Mouse (Mus musculus) embryonic facial prominence, embryonic 12.5 days (tissue): ENCODE results near the gene Pip4k2c. TPM values are rescaled to one million over a fixed set of nuclear protein-coding genes. Genes with fewer than 3 reads are reported as not detected.

Source experiments
- ATAC-seq: fragments of 200-750 bp; cut with Nextera tagmentation; 2 replicates; pipeline ENCODE4 v1.8.0; 2017; ENCODE audit not compliant: insufficient number of reproducible peaks, insufficient read depth, low FRiP score, low TSS enrichment
- H3K27ac ChIP-seq: fragments of 300-500 bp; sonication (generic); 2 replicates; pipeline ENCODE4 v1.5.1; 2016; ENCODE audit warnings: mild to moderate bottlenecking
- H3K27me3 ChIP-seq: fragments of 300-500 bp; sonication (generic); 2 replicates; pipeline ENCODE4 v1.6.1; 2016; ENCODE audit warnings: mild to moderate bottlenecking, moderate library complexity
- H3K36me3 ChIP-seq: fragments of 300-500 bp; sonication (generic); 2 replicates; pipeline ENCODE4 v1.6.1; 2016; ENCODE audit warnings: mild to moderate bottlenecking
- H3K4me1 ChIP-seq: fragments of 300-500 bp; sonication (generic); 2 replicates; pipeline ENCODE4 v1.6.1; 2016
- H3K4me2 ChIP-seq: fragments of 300-500 bp; sonication (generic); replicated peaks from 2 replicates; pipeline ENCODE4 v1.6.1; 2016; ENCODE audit warnings: mild to moderate bottlenecking, moderate library complexity
- H3K4me3 ChIP-seq: fragments of 300-500 bp; sonication (generic); 2 replicates; pipeline ENCODE4 v1.5.1; 2016; ENCODE audit warnings: mild to moderate bottlenecking
- H3K9ac ChIP-seq: fragments of 300-500 bp; sonication (generic); 2 replicates; pipeline ENCODE4 v1.6.1; 2016; ENCODE audit warnings: mild to moderate bottlenecking, moderate library complexity
- H3K9me3 ChIP-seq: fragments of 300-500 bp; sonication (generic); 2 replicates; pipeline ENCODE4 v1.6.1; 2016; ENCODE audit warnings: mild to moderate bottlenecking, moderate library complexity
- WGBS: fragments of 180-500 bp; shearing (Covaris S2); methylation state at CpG from one replicate; pipeline ENCODE4 v1.1.7; 2016; 5-methylcytosine and 5-hydroxymethylcytosine counted together
- polyA plus RNA-seq: library from polyadenylated mRNA; unstranded; fragments of >200 nt; fragmentation: Nextera tagmentation; extraction: Ambion mirVana; gene quantifications from 2 replicates; pipeline ENCODE4 v1.2.1, GENCODE M21; 2016

Gene Pip4k2c
- polyA plus RNA-seq, 1 experiment from 2014 or later = 30.5 TPM

GRCm38 (mm10) chr10:127187371-127188078, 23.9 kb downstream of the Pip4k2c start:
- Histone ChIP-seq H3K4me1 (peaks cover 45% of the 10 kb centered on the region), H3K36me3 (peaks cover 39% of the 10 kb centered on the region)
- 42% methylated on average over 10 of the region's 10 CpGs for WGBS

DNA sequence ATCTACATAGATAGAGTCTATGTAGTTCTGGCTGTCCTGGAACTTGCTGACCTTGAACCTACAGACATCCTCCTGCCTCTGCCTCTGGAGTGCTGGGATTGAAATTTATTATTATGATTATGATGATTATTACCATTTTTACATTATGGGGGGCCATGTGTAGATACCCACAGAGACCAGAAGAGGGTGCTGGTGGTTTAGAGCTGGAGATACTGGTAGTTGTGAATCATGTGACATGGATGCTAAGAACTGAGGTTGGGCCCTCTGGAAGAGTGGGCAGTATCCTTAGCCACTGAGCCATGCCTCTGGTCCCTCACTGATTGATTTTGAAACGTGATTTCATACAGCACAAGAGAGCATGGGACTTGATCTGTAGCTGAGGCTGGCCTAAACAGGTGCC, 24.9 kb downstream of the Pip4k2c start:
- peaks cover 35% of the 10 kb centered on the region for H3K36me3 ChIP-seq
- 76% methylated on average over 1 of the region's 1 CpGs for WGBS
- no peak overlapping the region for H3K27ac ChIP-seq
- no peak overlapping the region for H3K4me2 ChIP-seq
- no peak for ATAC-seq
- H3K27me3 ChIP-seq = peaks cover 5% of the 10 kb centered on the region
- H3K9ac ChIP-seq = no peak overlapping the region
- no peaks in the 10 kb centered on the region for H3K9me3 ChIP-seq
- H3K4me1 ChIP-seq = peaks cover 45% of the 10 kb centered on the region
- no peak overlapping the region for H3K4me3 ChIP-seq

More at GRCm38 (mm10) chr10:127187371-127188078, 23.9 kb downstream of the Pip4k2c start:
- peak overlapping the region; percentile 92 for H3K4me2 ChIP-seq
- ATAC-seq = no peak
- H3K9ac ChIP-seq = peak overlapping the region; percentile 90
- peak overlapping the region; percentile 96 for H3K27ac ChIP-seq
- no peaks in the 10 kb centered on the region for H3K27me3 ChIP-seq
- peak overlapping the region; percentile 70 for H3K4me3 ChIP-seq
- H3K9me3 ChIP-seq = no peaks in the 10 kb centered on the region

DNA sequence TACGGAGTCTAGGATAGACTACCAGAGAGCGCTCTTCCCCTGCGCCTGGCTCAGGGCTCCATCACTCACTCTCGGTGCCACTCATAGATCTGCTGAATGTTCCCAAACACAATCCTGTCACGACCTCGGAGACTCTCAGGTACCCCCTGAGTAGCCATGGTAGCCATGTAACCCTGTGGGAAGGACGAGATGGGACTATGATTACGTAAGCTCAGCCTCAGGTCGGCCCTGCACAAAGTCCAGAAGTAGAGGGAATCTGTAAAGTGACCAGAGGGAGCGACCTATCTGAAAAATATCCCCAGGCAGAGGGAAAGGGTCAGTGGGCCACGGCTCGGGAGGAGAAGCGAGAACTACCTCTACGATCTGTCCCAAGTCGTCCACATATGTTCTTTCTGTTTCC, 25.9 kb downstream of the Pip4k2c start:
- no peak overlapping the region for H3K9ac ChIP-seq
- H3K36me3 ChIP-seq = peaks cover 32% of the 10 kb centered on the region
- H3K4me2 ChIP-seq = no peak overlapping the region
- H3K27me3 ChIP-seq = peaks cover 15% of the 10 kb centered on the region
- WGBS = 79% methylated on average over 15 of the region's 15 CpGs
- H3K4me3 ChIP-seq = no peak overlapping the region
- peaks cover 36% of the 10 kb centered on the region for H3K4me1 ChIP-seq
- no peak for ATAC-seq
- H3K9me3 ChIP-seq = no peaks in the 10 kb centered on the region
- no peak overlapping the region for H3K27ac ChIP-seq

GRCm38 (mm10) chr10:127185101-127185500, 26.3 kb downstream of the Pip4k2c start:
- H3K27ac ChIP-seq = no peak overlapping the region
- WGBS = 69% methylated on average over 9 of the region's 9 CpGs
- no peak overlapping the region for H3K4me2 ChIP-seq
- H3K27me3 ChIP-seq = peaks cover 19% of the 10 kb centered on the region
- H3K9ac ChIP-seq = no peak overlapping the region
- no peak for ATAC-seq
- peaks cover 32% of the 10 kb centered on the region for H3K36me3 ChIP-seq
- H3K4me3 ChIP-seq = no peak overlapping the region
- H3K9me3 ChIP-seq = no peaks in the 10 kb centered on the region
- peaks cover 36% of the 10 kb centered on the region for H3K4me1 ChIP-seq

GRCm38 (mm10) chr10:127183759-127184158, 27.6 kb downstream of the Pip4k2c start:
- H3K27ac ChIP-seq = no peak overlapping the region
- H3K9me3 ChIP-seq = no peaks in the 10 kb centered on the region
- 0 out of 2 replicates have a peak overlapping the region, but pooled peaks have one; percentile 6 for H3K4me3 ChIP-seq
- peaks cover 31% of the 10 kb centered on the region for H3K27me3 ChIP-seq
- 0 out of 2 replicates have a peak overlapping the region, but pooled peaks have one; percentile 25 for H3K9ac ChIP-seq
- peak overlapping the region; percentile 35 for H3K4me2 ChIP-seq
- H3K36me3 ChIP-seq = peaks cover 32% of the 10 kb centered on the region
- peaks cover 37% of the 10 kb centered on the region for H3K4me1 ChIP-seq
- no peak for ATAC-seq
- 11% methylated on average over 20 of the region's 20 CpGs for WGBS

- ATAC-seq = no peak
- peaks cover 32% of the 10 kb centered on the region for H3K36me3 ChIP-seq
- no peaks in the 10 kb centered on the region for H3K9me3 ChIP-seq
These were observed 28.8 kb downstream of the Pip4k2c start for GRCm38 (mm10) chr10:127182624-127183023.

GRCm38 (mm10) chr10:127181566-127181965, 29.8 kb downstream of the Pip4k2c start:
- no peak overlapping the region for H3K4me3 ChIP-seq
- WGBS = 71% methylated on average over 6 of the region's 6 CpGs
- H3K9ac ChIP-seq = no peak overlapping the region
- H3K4me1 ChIP-seq = peaks cover 46% of the 10 kb centered on the region
- no peak overlapping the region for H3K4me2 ChIP-seq
- peaks cover 51% of the 10 kb centered on the region for H3K27me3 ChIP-seq
- H3K36me3 ChIP-seq = peaks cover 26% of the 10 kb centered on the region
- no peaks in the 10 kb centered on the region for H3K9me3 ChIP-seq
- no peak overlapping the region for H3K27ac ChIP-seq
- no peak for ATAC-seq

More at GRCm38 (mm10) chr10:127182624-127183023, 28.8 kb downstream of the Pip4k2c start:
- Histone ChIP-seq H3K27ac (no peak overlapping the region), H3K4me1 (peaks cover 44% of the 10 kb centered on the region), H3K4me2 (no peak overlapping the region), H3K9ac (no peak overlapping the region), H3K4me3 (no peak overlapping the region), H3K27me3 (peaks cover 42% of the 10 kb centered on the region)
- WGBS = 90% methylated on average over 4 of the region's 4 CpGs

GRCm38 (mm10) chr10:127180695-127181047, 30.7 kb downstream of the Pip4k2c start:
- H3K9ac ChIP-seq = no peak overlapping the region
- peaks cover 46% of the 10 kb centered on the region for H3K4me1 ChIP-seq
- H3K4me2 ChIP-seq = peak overlapping the region; percentile 45; the same call in 1 of the 2 replicates
- 13% methylated on average over 3 of the region's 3 CpGs for WGBS
- no peak overlapping the region for H3K27ac ChIP-seq
- H3K36me3 ChIP-seq = peaks cover 20% of the 10 kb centered on the region
- no peaks in the 10 kb centered on the region for H3K9me3 ChIP-seq
- no peak for ATAC-seq
- peak overlapping the region; percentile 22; the same call in 1 of the 2 replicates for H3K4me3 ChIP-seq
- H3K27me3 ChIP-seq = peaks cover 58% of the 10 kb centered on the region

DNA sequence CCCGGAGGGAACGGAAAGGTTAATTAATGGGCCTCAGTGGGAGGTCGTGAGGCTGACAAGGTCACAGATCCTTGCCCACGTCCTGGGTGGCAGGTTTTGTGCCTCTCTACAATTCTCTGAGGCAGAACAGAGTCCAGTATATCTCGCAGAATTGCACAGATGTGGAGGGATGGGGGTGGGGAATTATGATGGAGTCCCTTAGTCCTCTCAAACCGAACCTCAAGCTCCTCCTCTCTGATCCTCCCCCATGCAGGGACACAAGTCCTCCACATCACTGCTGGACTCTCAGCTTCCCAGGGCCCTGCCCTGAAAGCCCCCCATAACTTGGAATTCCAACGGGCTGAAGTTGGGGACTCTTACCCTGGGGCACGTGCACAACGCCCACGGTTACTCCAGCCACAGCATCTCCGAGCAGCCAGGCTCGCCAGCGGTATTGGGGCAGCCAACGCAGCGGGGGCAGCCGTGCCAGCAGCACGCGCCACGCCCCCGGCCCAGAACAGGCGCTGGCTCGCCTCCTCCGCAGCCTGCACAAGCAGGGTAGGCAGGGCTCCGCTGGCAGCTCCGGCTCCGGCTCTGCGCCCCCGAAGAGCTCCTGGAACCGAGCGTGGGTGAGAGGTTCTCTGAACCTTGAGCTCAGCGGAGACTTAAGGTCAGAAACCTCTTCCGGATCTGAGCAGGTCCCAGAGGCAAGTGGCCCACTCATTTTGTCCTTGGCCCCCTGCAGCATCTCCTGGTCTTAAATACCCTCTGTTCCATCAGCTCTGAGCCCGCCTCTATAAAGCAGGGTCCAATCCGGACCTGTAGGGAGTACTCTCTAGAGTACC, 31.3 kb downstream of the Pip4k2c start, which contains the start of gene Slc26a10:
Gene Slc26a10 (minus strand): TSS at position 775 of the 824 bp plus-strand sequence.
- H3K27me3 ChIP-seq = peaks cover 58% of the 10 kb centered on the region
- H3K27ac ChIP-seq = no peak within 1 kb of the TSS
- 2% methylated on average over 34 of the region's 34 CpGs for WGBS
- peak within 1 kb of the TSS; percentile 39 for H3K9ac ChIP-seq
- no peaks in the 10 kb centered on the region for H3K9me3 ChIP-seq
- H3K4me1 ChIP-seq = peaks cover 44% of the 10 kb centered on the region
- H3K4me3 ChIP-seq = peak within 1 kb of the TSS; percentile 22
- peak within 1 kb of the TSS; percentile 45 for H3K4me2 ChIP-seq
- 0 out of 2 replicates have a peak, but pooled peaks have one; percentile 19 for ATAC-seq
- peaks cover 14% of the 10 kb centered on the region for H3K36me3 ChIP-seq

DNA sequence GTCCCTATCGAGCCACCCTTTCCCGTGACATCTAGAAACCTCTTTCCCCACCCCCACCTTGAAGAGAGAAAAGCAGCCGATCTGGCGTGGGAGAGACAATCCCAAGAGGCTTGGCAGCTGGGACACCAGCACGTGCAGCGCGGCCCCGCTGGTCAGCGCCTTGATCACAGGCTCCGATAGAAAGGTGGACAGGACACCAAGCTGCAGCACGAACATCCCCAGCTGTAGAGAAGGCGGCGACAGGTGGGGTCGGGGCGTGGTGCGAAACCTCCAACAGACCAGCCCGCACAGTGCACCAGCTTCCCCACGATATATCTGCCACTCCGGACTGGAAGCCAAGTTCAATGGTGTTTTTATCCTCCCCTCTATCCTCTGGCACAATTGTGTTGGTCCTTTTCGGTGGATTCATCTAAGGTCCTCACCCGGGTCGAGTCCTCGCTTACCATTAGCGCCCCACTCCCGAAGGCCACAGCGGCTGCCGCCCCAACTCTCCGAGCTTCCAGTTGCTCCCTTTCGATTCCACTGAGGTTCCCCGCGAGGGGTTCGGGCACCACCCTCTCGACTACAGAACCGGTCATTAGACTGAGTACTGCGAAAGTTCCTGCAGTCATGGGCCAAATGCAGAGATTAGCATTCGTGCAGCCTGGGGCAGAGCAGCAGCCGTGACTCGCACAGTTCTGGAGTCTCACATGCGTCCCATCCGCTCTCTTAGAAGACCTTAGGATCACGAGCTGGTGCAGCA, 32.9 kb downstream of the Pip4k2c start:
- ATAC-seq = no peak
- Histone ChIP-seq H3K4me3 (peak overlapping the region; percentile 19), H3K4me1 (peaks cover 29% of the 10 kb centered on the region), H3K4me2 (peak overlapping the region; percentile 44), H3K36me3 (peaks cover 9% of the 10 kb centered on the region; the same call in 1 of the 2 replicates), H3K9me3 (no peaks in the 10 kb centered on the region), H3K27ac (no peak overlapping the region), H3K9ac (no peak overlapping the region), H3K27me3 (peaks cover 58% of the 10 kb centered on the region)
- 4% methylated on average over 41 of the region's 41 CpGs for WGBS

DNA sequence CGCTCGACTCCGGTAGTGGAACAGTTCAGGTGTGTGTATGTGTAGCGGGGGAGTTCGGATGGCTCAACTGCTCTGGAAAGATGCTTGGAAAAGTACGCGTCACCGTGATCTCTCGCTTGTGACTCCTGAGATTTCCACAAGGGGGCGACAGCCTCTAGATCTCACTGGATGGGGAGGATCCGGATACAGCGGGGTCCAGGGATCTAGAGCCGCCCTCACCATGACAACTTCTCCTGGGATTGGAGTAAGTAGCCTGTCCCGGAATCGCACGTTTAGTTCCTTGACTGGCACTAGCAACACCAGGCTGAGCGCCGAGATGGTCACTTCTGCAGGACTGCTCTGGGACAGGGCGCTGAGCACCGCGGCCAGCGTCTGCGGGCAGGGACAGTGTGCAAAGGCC, 33.7 kb downstream of the Pip4k2c start:
- Histone ChIP-seq H3K36me3 (peaks cover 2% of the 10 kb centered on the region; the same call in 1 of the 2 replicates), H3K9ac (no peak overlapping the region), H3K9me3 (no peaks in the 10 kb centered on the region), H3K4me3 (peak overlapping the region; percentile 19), H3K27ac (no peak overlapping the region), H3K27me3 (peaks cover 63% of the 10 kb centered on the region), H3K4me2 (peak overlapping the region; percentile 44), H3K4me1 (peaks cover 29% of the 10 kb centered on the region)
- 1% methylated on average over 23 of the region's 23 CpGs for WGBS
- no peak for ATAC-seq
